Mouse (Mus musculus) cerebellum, adult 2 months (tissue): ENCODE data around the gene Prrt3. TPM values are rescaled to one million over a fixed set of nuclear protein-coding genes. Genes with fewer than 3 reads are reported as not detected.

Source experiments
- DNase-seq, 2 experiments: peaks; one replicate each; pipeline ENCODE4 v3.0.0; 2021
- H3K27ac ChIP-seq: fragments of 200-500 bp; 2 replicates; pipeline ENCODE4 v1.5.1; 2012; ENCODE audit warnings: low read length, control low read depth, inconsistent platforms; ENCODE audit not compliant: insufficient read depth
- H3K27me3 ChIP-seq: fragments of 200-500 bp; 2 replicates; pipeline ENCODE4 v1.6.1; 2012; ENCODE audit warnings: inconsistent platforms, mild to moderate bottlenecking, low read length, moderate library complexity; ENCODE audit not compliant: control insufficient read depth, insufficient read depth
- H3K4me1 ChIP-seq: fragments of 200-500 bp; 2 replicates; pipeline ENCODE4 v1.6.1; 2011; ENCODE audit warnings: low read length; ENCODE audit not compliant: control insufficient read depth, insufficient read depth
- H3K4me3 ChIP-seq: fragments of 200-500 bp; replicated peaks from 2 replicates; pipeline ENCODE3; 2011; ENCODE audit warnings: mild to moderate bottlenecking, low read depth, low read length, control low read depth; ENCODE audit not compliant: insufficient read depth
- CTCF ChIP-seq: fragments of 200-500 bp; IDR thresholded peaks from 2 replicates; pipeline ENCODE4 v1.5.1; 2011; ENCODE audit warnings: low read depth, mild to moderate bottlenecking, control low read depth, low read length, moderate library complexity, borderline replicate concordance; ENCODE audit not compliant: insufficient read depth
- POLR2A ChIP-seq: fragments of 200-500 bp; IDR thresholded peaks from 2 replicates; pipeline ENCODE4 v1.6.1; 2011; ENCODE audit warnings: low read length, control low read depth, borderline replicate concordance; ENCODE audit not compliant: insufficient read depth
- WGBS: fragments of 180-500 bp; shearing (Covaris S2); methylation state at CpG from one replicate; pipeline ENCODE4 v1.1.7; 2018; 5-methylcytosine and 5-hydroxymethylcytosine counted together
- polyA plus RNA-seq: library from polyadenylated mRNA; depleted of rRNA; stranded (reverse); fragments of >200 nt; gene quantifications from 2 replicates; pipeline ENCODE4 v1.2.3, GENCODE M21; 2012

Gene Prrt3
- polyA plus RNA-seq, 1 experiment, result 41.2 TPM

DNA sequence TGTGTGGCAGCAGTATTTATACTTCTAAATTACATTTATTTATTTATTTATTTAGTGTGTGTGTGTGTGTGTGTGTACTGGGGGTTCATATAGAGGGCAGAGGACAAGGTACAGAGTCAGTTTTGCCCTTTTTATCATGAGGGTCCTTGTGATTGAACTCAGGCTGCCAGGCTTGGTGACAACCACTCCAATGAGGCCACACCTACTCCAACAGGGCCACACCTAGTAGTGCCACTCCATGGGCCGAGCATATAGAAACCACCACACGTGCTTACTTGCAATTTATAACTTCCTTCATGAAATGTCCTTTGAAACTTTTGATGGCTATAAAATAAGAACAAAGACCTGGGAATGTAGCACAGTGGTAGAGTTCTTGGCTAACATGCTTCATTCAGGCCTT is 28.5 kb downstream of the Prrt3 start:
- no peaks in the 10 kb centered on the region for H3K27me3 ChIP-seq
- H3K4me1 ChIP-seq, result peaks cover 12% of the 10 kb centered on the region; the same call in 1 of the 2 replicates
- DNase-seq, result no peak
- no peak for TF ChIP-seq CTCF
- no peak for TF ChIP-seq POLR2A
- WGBS, result 93% methylated on average over 2 of the region's 2 CpGs
- H3K27ac ChIP-seq, result no peak overlapping the region
- no peak overlapping the region for H3K4me3 ChIP-seq

DNA sequence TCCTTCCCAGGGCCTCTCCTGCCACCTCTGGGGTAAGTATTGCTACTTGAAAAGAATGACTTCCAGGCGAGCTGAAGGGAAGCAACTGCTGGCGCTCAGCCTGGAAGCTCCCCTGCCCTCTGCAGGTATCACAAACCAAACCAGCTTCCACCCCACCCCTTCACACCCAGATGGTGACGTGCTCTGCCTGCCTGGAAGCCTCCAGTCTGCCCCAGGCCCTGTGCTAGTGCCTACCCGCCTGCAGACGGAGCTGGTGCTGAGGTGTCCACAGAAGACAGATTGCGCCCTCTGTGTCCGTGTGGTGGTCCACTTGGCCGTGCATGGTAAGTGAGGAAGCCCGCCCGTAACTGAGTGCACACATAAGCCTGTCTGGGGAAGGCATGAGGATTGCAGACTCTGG is 29.7 kb downstream of the Prrt3 start:
- no peak overlapping the region for H3K4me3 ChIP-seq
- no peak overlapping the region for H3K27ac ChIP-seq
- no peak for TF ChIP-seq CTCF
- TF ChIP-seq POLR2A, result no peak
- no peak for DNase-seq
- H3K4me1 ChIP-seq, result peaks cover 12% of the 10 kb centered on the region; the same call in 1 of the 2 replicates
- WGBS, result 86% methylated on average over 10 of the region's 10 CpGs
- no peaks in the 10 kb centered on the region for H3K27me3 ChIP-seq

DNA sequence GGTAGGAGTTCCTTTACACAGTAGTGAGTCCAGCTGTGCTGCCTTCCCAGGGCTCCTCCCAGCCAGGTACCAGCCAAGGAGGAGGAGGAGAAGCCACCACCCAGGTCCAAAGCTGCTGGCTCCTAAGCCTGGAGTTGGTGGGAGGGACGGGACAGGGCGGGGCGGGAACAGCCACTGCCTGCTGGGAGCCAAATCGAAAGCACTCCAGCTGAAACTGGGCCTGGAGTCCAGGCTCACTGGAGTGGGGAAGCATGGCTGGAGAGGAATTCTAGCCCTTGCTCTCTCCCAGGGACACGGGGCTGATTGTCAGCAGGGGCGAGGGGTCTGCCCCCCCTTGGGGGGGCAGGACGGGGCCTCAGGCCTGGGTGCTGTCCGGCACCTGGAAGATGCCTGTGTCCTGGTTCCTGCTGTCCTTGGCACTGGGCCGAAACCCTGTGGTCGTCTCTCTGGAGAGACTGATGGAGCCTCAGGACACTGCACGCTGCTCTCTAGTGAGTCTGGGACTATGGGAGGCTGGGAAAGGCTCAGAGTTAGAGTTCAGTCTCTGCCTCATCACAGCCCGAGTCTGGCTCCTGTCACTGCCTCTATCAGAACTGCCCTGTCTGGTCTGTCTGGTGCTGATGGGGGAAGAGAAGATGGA is 30.3 kb downstream of the Prrt3 start, which contains the start of gene Il17rc:
Gene Il17rc, plus strand, starts transcription at position 131 of the 640 bp plus-strand sequence.
- no peak within 1 kb of the TSS for H3K27ac ChIP-seq
- no peak for TF ChIP-seq POLR2A
- TF ChIP-seq CTCF, result no peak
- H3K4me3 ChIP-seq, result no peak within 1 kb of the TSS
- H3K27me3 ChIP-seq, result no peaks in the 10 kb centered on the region
- DNase-seq, result peak in 1 of 2 experiments; percentile 30
- 18% methylated on average over 11 of the region's 12 CpGs for WGBS
- H3K4me1 ChIP-seq, result peaks cover 12% of the 10 kb centered on the region; the same call in 1 of the 2 replicates

DNA sequence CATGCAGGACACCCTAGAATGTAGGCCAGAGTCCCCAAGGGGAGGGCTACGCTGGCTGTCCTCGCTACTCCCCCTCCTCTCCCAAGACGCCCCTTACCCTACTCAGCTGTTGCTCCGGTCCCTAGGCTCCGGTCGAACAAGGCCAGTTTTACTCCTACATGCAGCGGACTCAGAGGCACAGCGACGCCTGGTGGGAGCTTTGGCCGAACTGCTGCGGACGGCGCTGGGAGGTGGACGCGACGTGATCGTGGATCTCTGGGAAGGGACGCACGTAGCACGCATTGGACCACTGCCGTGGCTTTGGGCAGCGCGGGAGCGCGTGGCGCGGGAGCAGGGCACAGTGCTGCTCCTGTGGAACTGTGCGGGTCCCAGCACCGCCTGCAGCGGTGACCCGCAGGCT is 32.3 kb downstream of the Prrt3 start:
- Histone ChIP-seq H3K27me3 (no peaks in the 10 kb centered on the region), H3K4me1 (peaks cover 12% of the 10 kb centered on the region; the same call in 1 of the 2 replicates), H3K27ac (no peak overlapping the region), H3K4me3 (peak overlapping the region; percentile 47)
- WGBS, result 2% methylated on average over 31 of the region's 31 CpGs
- peak; percentile 77 to 84 for DNase-seq
- TF ChIP-seq CTCF (peak; percentile 81), POLR2A (peak; percentile 45; the same call in 1 of the 2 replicates)

DNA sequence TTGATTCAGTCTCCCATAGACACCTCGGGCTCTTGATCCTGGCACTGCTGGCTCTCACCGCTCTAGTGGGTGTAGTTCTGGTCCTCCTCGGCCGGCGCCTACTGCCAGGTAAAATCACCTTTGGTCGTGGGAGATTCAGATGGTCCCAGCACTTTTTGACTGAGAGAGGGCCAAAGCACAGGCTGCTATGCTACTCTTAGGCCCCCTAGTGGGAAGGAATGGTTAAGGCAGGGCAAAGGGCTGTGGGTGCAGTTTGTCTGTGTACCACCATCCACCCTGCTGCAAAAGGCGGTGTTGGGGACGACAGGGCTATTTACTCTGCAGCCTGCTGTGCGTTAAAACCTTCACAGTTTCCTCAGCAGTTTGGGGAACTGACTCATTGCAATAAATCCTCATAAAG is 32.7 kb downstream of the Prrt3 start:
- TF ChIP-seq CTCF, result peak; percentile 80
- no peak for TF ChIP-seq POLR2A
- Histone ChIP-seq H3K4me3 (peak overlapping the region; percentile 47), H3K27ac (no peak overlapping the region), H3K27me3 (no peaks in the 10 kb centered on the region), H3K4me1 (peaks cover 12% of the 10 kb centered on the region; the same call in 1 of the 2 replicates)
- peak; percentile 75 to 80 for DNase-seq
- 13% methylated on average over 9 of the region's 9 CpGs for WGBS

DNA sequence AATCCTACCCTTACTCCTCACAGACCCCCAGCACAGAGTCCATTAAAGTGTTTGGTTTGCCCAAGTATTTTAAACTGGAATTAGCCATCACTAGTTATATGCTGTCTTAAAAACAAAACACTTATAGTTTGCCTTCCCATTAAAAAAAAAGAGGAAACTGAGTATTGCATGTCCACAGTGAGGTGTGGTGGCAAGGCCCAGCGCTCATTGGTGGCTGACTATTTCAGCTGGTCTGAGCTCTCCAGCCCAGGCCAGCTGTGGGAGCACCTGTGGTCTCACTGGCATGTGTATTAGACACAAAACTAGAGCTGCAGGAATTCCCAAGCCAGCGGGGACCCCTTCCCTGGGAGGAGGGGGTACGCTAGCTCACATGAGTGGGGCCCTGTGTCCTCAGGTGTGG is 33.2 kb downstream of the Prrt3 start:
- H3K4me1 ChIP-seq, result peaks cover 12% of the 10 kb centered on the region; the same call in 1 of the 2 replicates
- H3K27ac ChIP-seq, result no peak overlapping the region
- no peak for TF ChIP-seq POLR2A
- no peak for TF ChIP-seq CTCF
- no peak for DNase-seq
- no peak overlapping the region for H3K4me3 ChIP-seq
- WGBS, result 84% methylated on average over 3 of the region's 3 CpGs
- no peaks in the 10 kb centered on the region for H3K27me3 ChIP-seq

DNA sequence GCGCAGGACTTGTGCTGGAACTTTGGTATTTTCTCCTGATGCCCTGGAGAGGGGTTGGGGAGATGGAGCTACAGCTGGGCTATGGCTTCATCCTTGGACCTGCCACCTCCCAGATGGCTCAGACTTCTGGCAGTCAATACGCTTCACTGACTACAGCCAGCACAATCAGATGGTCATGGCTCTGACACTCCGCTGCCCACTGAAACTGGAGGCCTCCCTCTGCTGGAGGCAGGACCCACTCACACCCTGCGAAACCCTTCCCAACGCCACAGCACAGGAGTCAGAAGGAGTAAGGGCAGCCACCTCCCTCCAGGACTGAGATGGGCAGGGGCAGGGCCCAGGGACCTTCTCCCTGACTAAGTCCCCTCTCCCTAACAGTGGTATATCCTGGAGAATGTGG is 36.1 kb downstream of the Prrt3 start:
- WGBS, result 20% methylated on average over 5 of the region's 5 CpGs
- H3K27me3 ChIP-seq, result no peaks in the 10 kb centered on the region
- no peak overlapping the region for H3K4me3 ChIP-seq
- 0 out of 2 replicates have a peak, but pooled peaks cover under 1% of the 10 kb centered on the region for H3K4me1 ChIP-seq
- H3K27ac ChIP-seq, result no peak overlapping the region
- no peak for TF ChIP-seq POLR2A
- no peak for TF ChIP-seq CTCF
- DNase-seq, result peak in 1 of 2 experiments; percentile 24

DNA sequence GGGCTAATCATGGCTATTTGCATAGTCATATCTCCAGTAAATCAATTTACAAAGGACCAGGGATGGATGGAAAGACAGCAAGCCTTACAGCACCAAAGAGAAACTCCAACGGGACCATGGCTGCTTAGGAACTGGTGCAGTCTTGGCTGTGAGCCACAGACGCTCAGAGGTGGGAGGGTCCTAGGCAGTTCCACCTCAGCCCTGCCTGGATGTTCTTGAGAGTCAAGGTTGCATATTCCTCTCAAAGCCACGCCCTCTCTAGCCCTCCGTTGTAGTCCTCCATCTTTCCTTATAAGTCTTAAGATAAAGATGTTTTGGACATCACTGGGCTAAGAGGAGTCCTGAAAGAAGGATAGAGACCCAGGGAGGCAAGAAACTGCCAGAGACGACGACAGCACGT is 37.7 kb downstream of the Prrt3 start:
- no peak for TF ChIP-seq POLR2A
- TF ChIP-seq CTCF, result no peak
- Histone ChIP-seq H3K4me1 (no peaks in the 10 kb centered on the region), H3K4me3 (no peak overlapping the region), H3K27me3 (no peaks in the 10 kb centered on the region), H3K27ac (no peak overlapping the region)
- 54% methylated on average over 7 of the region's 7 CpGs for WGBS
- DNase-seq, result no peak
